Mouse (Mus musculus): ENCODE measurements around the gene G430095P16Rik.

Gene G430095P16Rik

GRCm38 (mm10) chr8:84764100-84764499 lies 41.3 kb downstream of the G430095P16Rik start:
- POLR2A ChIA-PET: interaction anchor here in 3 of 4 experiments (0.6 to 2.3 kb wide), 8 partner anchors 9 to 587 kb away, joined by 3 to 9 read pairs (median 3); no protein-coding TSS in a partner anchor
- CTCF ChIA-PET: interaction anchor here (0.6 to 1.3 kb wide), 5 partner anchors 18 to 61 kb away, joined by 3 to 6 read pairs (median 3); no protein-coding TSS in a partner anchor

GRCm38 (mm10) chr8:84764870-84765495 lies 42.2 kb downstream of the G430095P16Rik start:
- ChIA-PET POLR2A (interaction anchor here in 3 of 4 experiments (0.6 to 2.3 kb wide), 6 partner anchors 8 to 586 kb away, joined by 3 to 9 read pairs (median 5); no protein-coding TSS in a partner anchor), CTCF (interaction anchor here in 1 of 4 experiments (1.2 kb wide), 1 partner anchor 51 kb away, joined by 3 read pairs; no protein-coding TSS in a partner anchor)

- ChIA-PET CTCF (interaction anchor here in 1 of 4 experiments (0.6 to 1.2 kb wide), 2 partner anchors 28 to 168 kb away, joined by 3 read pairs; no protein-coding TSS in a partner anchor), POLR2A (interaction anchor here in 2 of 4 experiments (0.8 to 2.3 kb wide), 8 partner anchors 8 to 40 kb away, joined by 3 to 9 read pairs (median 4); no protein-coding TSS in a partner anchor)
These were observed 42.8 kb downstream of the G430095P16Rik start for GRCm38 (mm10) chr8:84765629-84766028.

GRCm38 (mm10) chr8:84766422-84766821 lies 43.6 kb downstream of the G430095P16Rik start:
- CTCF ChIA-PET: interaction anchor here in 2 of 4 experiments (0.6 to 1.2 kb wide), 2 partner anchors 29 to 61 kb away, joined by 3 to 6 read pairs; no protein-coding TSS in a partner anchor
- POLR2A ChIA-PET: interaction anchor here in 3 of 4 experiments (0.5 to 2.0 kb wide), 10 partner anchors 8 to 40 kb away, joined by 3 to 8 read pairs (median 4); no protein-coding TSS in a partner anchor

- CTCF ChIA-PET: no interaction called here
- POLR2A ChIA-PET: interaction anchor here in 2 of 4 experiments (0.7 to 1.5 kb wide), 2 partner anchors 11 to 16 kb away, joined by 3 to 4 read pairs; no protein-coding TSS in a partner anchor
These were observed 44.4 kb downstream of the G430095P16Rik start for GRCm38 (mm10) chr8:84767221-84767620.

GRCm38 (mm10) chr8:84768343-84769095 lies 45.7 kb downstream of the G430095P16Rik start:
- ChIA-PET POLR2A (interaction anchor here in 2 of 4 experiments (0.6 to 1.4 kb wide), 3 partner anchors 12 to 36 kb away, joined by 3 read pairs; no protein-coding TSS in a partner anchor), CTCF (no interaction called here)

DNA sequence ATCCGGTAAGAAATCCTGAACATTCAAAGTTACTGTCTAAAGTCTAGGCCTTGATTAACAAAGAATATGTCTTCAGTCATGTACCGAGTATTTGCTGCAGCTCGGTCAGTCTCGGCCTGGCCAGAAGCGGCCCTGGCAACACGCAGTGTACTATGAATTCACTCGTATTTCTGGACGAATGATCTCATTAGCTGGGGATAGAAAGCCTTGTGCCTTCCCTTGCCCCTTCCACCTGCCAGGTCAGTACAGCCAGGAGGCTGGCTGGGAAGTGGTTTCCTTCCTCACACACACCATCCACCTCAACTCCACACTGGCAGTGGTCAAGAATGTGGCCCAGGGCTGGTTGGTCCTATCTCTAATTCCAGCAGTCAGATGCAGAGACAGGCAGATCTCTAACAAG lies 46.5 kb downstream of the G430095P16Rik start:
- POLR2A ChIA-PET: interaction anchor here in 2 of 4 experiments (0.6 to 1.4 kb wide), 5 partner anchors 9 to 37 kb away, joined by 3 to 4 read pairs (median 3); no protein-coding TSS in a partner anchor
- CTCF ChIA-PET: interaction anchor here in 2 of 4 experiments (0.7 to 1.6 kb wide), 2 partner anchors 46 kb away, joined by 3 to 4 read pairs; no protein-coding TSS in a partner anchor

GRCm38 (mm10) chr8:84770100-84770953 lies 47.5 kb downstream of the G430095P16Rik start:
- ChIA-PET POLR2A (interaction anchor here (0.5 to 1.8 kb wide), 12 partner anchors 8 to 1332 kb away, joined by 3 to 4 read pairs (median 3); no protein-coding TSS in a partner anchor), CTCF (interaction anchor here (0.5 to 1.6 kb wide), 14 partner anchors 9 to 488 kb away, joined by 3 to 10 read pairs (median 4); no protein-coding TSS in a partner anchor)

DNA sequence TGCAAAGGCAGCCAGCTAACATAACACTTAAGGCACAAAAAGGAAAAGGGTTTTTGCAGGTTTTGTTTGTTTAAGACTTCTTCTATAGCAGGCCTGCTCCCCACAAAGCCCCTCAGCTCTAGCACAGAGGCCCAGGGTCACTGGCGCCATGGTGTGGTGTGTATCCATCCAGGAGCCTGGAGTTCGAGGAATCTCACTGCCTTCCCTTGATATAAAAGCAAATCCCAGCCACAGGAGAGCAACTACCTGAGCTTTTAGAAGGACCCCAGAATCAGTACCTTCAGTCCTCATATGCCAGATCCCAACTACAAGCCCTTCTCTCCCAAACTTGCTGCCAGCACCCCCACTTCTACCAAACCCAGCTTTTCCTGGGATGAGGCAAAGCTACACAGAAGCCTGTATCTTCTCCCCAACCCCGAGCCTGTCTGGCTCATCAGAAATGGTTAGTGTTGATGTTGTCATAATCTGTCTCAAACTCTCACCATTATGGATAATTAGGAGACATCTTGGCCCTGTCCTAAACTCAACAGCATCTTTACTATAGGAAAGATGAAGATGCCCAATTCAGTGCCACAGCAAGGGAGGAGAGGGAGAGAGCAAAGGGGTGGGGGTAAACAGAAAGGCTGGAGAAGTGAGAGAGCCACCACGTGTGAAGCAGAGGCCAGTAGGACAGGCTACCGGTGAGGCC lies 48.3 kb downstream of the G430095P16Rik start:
- ChIA-PET CTCF (interaction anchor here in 3 of 4 experiments (0.5 to 1.6 kb wide), 7 partner anchors 12 to 114 kb away, joined by 3 to 7 read pairs (median 4); no protein-coding TSS in a partner anchor), POLR2A (interaction anchor here in 3 of 4 experiments (0.5 to 1.8 kb wide), 7 partner anchors 9 to 259 kb away, joined by 3 to 4 read pairs (median 4); no protein-coding TSS in a partner anchor)

GRCm38 (mm10) chr8:84771941-84772378 lies 49.2 kb downstream of the G430095P16Rik start:
- ChIA-PET POLR2A (interaction anchor here in 3 of 4 experiments (0.5 to 1.3 kb wide), 8 partner anchors 13 to 181 kb away, joined by 3 to 4 read pairs (median 3); no protein-coding TSS in a partner anchor), CTCF (interaction anchor here (0.5 to 1.5 kb wide), 8 partner anchors 34 to 341 kb away, joined by 3 to 12 read pairs (median 5); no protein-coding TSS in a partner anchor)

DNA sequence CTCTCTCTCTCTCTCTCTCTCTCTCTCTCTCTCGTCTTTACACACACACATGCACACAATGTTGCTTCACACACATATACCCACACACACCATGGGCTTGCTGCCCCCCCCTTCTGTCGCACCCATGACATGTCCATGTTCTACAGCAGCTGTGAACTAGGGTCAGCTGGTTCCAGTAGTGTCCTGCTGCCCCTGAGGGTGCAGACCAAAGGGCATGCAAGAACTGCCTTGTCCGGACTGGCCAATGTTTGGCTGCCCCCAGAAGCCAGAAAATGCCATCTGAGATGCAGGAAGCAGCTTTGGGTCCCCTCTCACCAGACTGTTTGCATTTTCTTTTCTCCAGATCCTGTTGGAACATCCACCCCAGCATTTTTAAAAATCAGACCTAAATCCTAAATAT lies 49.8 kb downstream of the G430095P16Rik start:
- ChIA-PET POLR2A (interaction anchor here (0.5 to 1.3 kb wide), 11 partner anchors 8 to 181 kb away, joined by 3 to 9 read pairs (median 3); partner anchors contain the start of gene Calr (in 1 of the 4)), CTCF (interaction anchor here (0.6 to 1.5 kb wide), 8 partner anchors 14 to 342 kb away, joined by 3 to 12 read pairs (median 4); no protein-coding TSS in a partner anchor)

- ChIA-PET CTCF (interaction anchor here (0.6 to 1.5 kb wide), 8 partner anchors 13 to 65 kb away, joined by 3 to 4 read pairs (median 3); no protein-coding TSS in a partner anchor), POLR2A (interaction anchor here in 3 of 4 experiments (0.6 to 1.6 kb wide), 11 partner anchors 9 to 771 kb away, joined by 3 to 9 read pairs (median 3); partner anchors contain the start of genes Calr (in 1 of the 3) and G430095P16Rik (in 1 of the 3))
These were observed 50.5 kb downstream of the G430095P16Rik start for GRCm38 (mm10) chr8:84773304-84773703.

DNA sequence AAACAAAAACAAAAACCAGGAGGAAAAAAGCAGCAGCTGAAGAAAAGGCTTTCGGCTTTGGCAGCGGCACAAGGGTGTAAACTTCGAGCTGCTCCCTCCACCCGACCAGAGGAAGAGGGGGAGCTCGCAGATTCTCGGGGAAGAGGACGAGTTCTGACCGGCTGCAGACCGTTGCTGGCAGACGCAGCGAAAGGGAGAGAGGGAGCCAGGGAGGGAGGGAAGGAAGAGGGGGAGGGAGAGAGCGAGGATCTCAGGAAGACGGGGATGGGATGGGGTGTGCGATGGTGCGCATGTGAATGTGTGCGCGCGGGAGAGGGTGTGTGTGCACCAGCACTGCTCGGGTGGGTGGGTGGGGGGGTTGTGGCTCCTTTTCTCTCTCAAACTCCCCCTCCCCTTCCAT lies 51.0 kb downstream of the G430095P16Rik start:
- CTCF ChIA-PET: interaction anchor here (0.6 to 2.1 kb wide), 7 partner anchors 13 to 65 kb away, joined by 3 to 5 read pairs (median 3); no protein-coding TSS in a partner anchor
- POLR2A ChIA-PET: interaction anchor here in 3 of 4 experiments (0.5 to 1.6 kb wide), 11 partner anchors 9 to 771 kb away, joined by 3 to 9 read pairs (median 3); partner anchors contain the start of genes Calr (in 1 of the 3) and G430095P16Rik (in 1 of the 3)

DNA sequence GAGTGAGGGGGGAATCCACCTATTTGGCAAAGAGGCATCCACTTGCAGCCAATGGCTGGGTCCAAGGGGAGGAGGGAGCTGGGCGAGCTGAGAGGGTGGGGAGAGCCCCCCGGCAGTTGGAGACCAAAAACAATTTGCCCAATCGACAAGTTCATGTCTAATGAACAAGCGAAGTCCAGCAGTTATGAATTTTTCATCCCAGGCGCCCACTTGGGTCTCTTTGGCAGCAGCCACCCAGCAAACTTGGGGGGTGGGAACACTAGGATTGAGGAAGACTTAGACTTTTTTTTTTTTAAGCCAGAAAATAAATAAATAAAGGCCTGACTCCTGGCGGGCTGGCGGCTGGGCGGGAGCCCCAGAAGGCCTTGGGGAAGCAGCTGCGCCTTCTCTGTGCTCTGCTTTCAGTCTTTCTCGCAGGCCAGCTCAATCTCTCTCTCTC lies 51.7 kb downstream of the G430095P16Rik start:
- POLR2A ChIA-PET: interaction anchor here (0.6 to 2.7 kb wide), 20 partner anchors 9 to 818 kb away, joined by 3 to 12 read pairs (median 4); partner anchors contain the start of gene Nacc1 (in 1 of the 4)
- CTCF ChIA-PET: interaction anchor here (0.6 to 2.1 kb wide), 12 partner anchors 16 to 234 kb away, joined by 3 to 10 read pairs (median 3); no protein-coding TSS in a partner anchor

GRCm38 (mm10) chr8:84775105-84775591 lies 52.3 kb downstream of the G430095P16Rik start:
- ChIA-PET CTCF (interaction anchor here in 3 of 4 experiments (0.8 to 2.1 kb wide), 8 partner anchors 12 to 87 kb away, joined by 3 to 10 read pairs (median 4); partner anchors contain the start of gene Nacc1 (in 1 of the 3)), POLR2A (interaction anchor here (0.6 to 2.7 kb wide), 15 partner anchors 9 to 115 kb away, joined by 3 to 12 read pairs (median 3); partner anchors contain the start of genes Nacc1 (in 1 of the 4) and Rad23a (in 1 of the 4))
